Mouse (Mus musculus): ENCODE results near the gene Cyld. TPM values are rescaled to one million over a fixed set of nuclear protein-coding genes. Genes with fewer than 3 reads are reported as not detected.
A peak's percentile ranks its signal among the peaks of the same experiment; 100 is the strongest.
"Not testable (repeated sequence)": the region's sequence is repeated elsewhere in the genome, so short reads cannot be mapped to it uniquely, and the experiment has no call there.

The Cyld gene
- polyA plus RNA-seq, 1 experiment from 2014 or later = 15.4 TPM

GRCm38 (mm10) chr8:88771241-88771640, 74.4 kb downstream of the Cyld start:
- no peaks in the 10 kb centered on the region; the same call in 1 of the 2 replicates for H3K4me1 ChIP-seq
- H3K36me3 ChIP-seq = no peaks in the 10 kb centered on the region
- no peak overlapping the region for H3K9ac ChIP-seq
- ATAC-seq (ENCODE audit: low FRiP score, low read depth) = no peak
- H3K9me3 ChIP-seq = peaks cover 22% of the 10 kb centered on the region
- WGBS = 78% methylated on average over 7 of the region's 7 CpGs
- H3K4me2 ChIP-seq (replicated peaks) = no peak overlapping the region
- no peak overlapping the region for H3K27ac ChIP-seq
- no peak overlapping the region for H3K4me3 ChIP-seq
- peaks cover 9% of the 10 kb centered on the region for H3K27me3 ChIP-seq

GRCm38 (mm10) chr8:88774593-88775297, 77.9 kb downstream of the Cyld start:
- H3K4me1 ChIP-seq = no peaks in the 10 kb centered on the region; the same call in 1 of the 2 replicates
- H3K27me3 ChIP-seq = peaks cover 9% of the 10 kb centered on the region
- peaks cover 8% of the 10 kb centered on the region for H3K9me3 ChIP-seq
- ATAC-seq (ENCODE audit: low FRiP score, low read depth) = no peak
- H3K27ac ChIP-seq = no peak overlapping the region
- WGBS = 66% methylated on average over 19 of the region's 19 CpGs
- H3K4me2 ChIP-seq (replicated peaks) = no peak overlapping the region
- no peak overlapping the region for H3K4me3 ChIP-seq
- no peak overlapping the region for H3K9ac ChIP-seq
- no peaks in the 10 kb centered on the region for H3K36me3 ChIP-seq

- Histone ChIP-seq H3K27ac (no peak overlapping the region), H3K27me3 (peaks cover 11% of the 10 kb centered on the region), H3K4me3 (no peak overlapping the region), H3K4me2 (replicated peaks) (no peak overlapping the region), H3K9me3 (peaks cover 3% of the 10 kb centered on the region), H3K36me3 (no peaks in the 10 kb centered on the region), H3K9ac (no peak overlapping the region), H3K4me1 (no peaks in the 10 kb centered on the region; the same call in 1 of the 2 replicates)
- no peak for ATAC-seq (ENCODE audit: low FRiP score, low read depth)
- WGBS = 79% methylated on average over 7 of the region's 7 CpGs
Measured at GRCm38 (mm10) chr8:88775298-88775646, 78.4 kb downstream of the Cyld start.

GRCm38 (mm10) chr8:88780142-88780541, 83.3 kb downstream of the Cyld start:
- no peaks in the 10 kb centered on the region for H3K36me3 ChIP-seq
- H3K4me3 ChIP-seq = no peak overlapping the region
- no peaks in the 10 kb centered on the region for H3K4me1 ChIP-seq
- H3K4me2 ChIP-seq (replicated peaks) = no peak overlapping the region
- no peaks in the 10 kb centered on the region for H3K9me3 ChIP-seq
- no peak overlapping the region for H3K27ac ChIP-seq
- no peak for ATAC-seq (ENCODE audit: low FRiP score, low read depth)
- WGBS = 75% methylated on average over 3 of the region's 3 CpGs
- peaks cover 9% of the 10 kb centered on the region; the same call in 1 of the 2 replicates for H3K27me3 ChIP-seq
- no peak overlapping the region for H3K9ac ChIP-seq

GRCm38 (mm10) chr8:88781283-88781682, 84.5 kb downstream of the Cyld start:
- ATAC-seq (ENCODE audit: low FRiP score, low read depth) = no peak
- no peak overlapping the region for H3K27ac ChIP-seq
- 74% methylated on average over 5 of the region's 5 CpGs for WGBS
- H3K27me3 ChIP-seq = 0 out of 2 replicates have a peak, but pooled peaks cover 5% of the 10 kb centered on the region
- no peaks in the 10 kb centered on the region for H3K9me3 ChIP-seq
- H3K4me2 ChIP-seq (replicated peaks) = no peak overlapping the region
- H3K4me3 ChIP-seq = no peak overlapping the region
- no peak overlapping the region for H3K9ac ChIP-seq
- no peaks in the 10 kb centered on the region for H3K36me3 ChIP-seq
- H3K4me1 ChIP-seq = no peaks in the 10 kb centered on the region

GRCm38 (mm10) chr8:88783722-88784121, 86.9 kb downstream of the Cyld start:
- Histone ChIP-seq H3K4me1 (no peaks in the 10 kb centered on the region), H3K36me3 (no peaks in the 10 kb centered on the region), H3K9me3 (no peaks in the 10 kb centered on the region), H3K4me2 (replicated peaks) (no peak overlapping the region), H3K27me3 (0 out of 2 replicates have a peak, but pooled peaks cover 5% of the 10 kb centered on the region), H3K27ac (no peak overlapping the region), H3K9ac (no peak overlapping the region), H3K4me3 (no peak overlapping the region)
- ATAC-seq (ENCODE audit: low FRiP score, low read depth) = no peak
- WGBS = 84% methylated on average over 1 of the region's 1 CpGs

GRCm38 (mm10) chr8:88788335-88788734, 91.5 kb downstream of the Cyld start:
- not testable (repeated sequence) for H3K4me2 ChIP-seq (replicated peaks)

GRCm38 (mm10) chr8:88792691-88793323, 96.0 kb downstream of the Cyld start:
- H3K27ac ChIP-seq = no peak overlapping the region
- H3K4me3 ChIP-seq = no peak overlapping the region
- H3K9ac ChIP-seq = peak overlapping the region; percentile 25; the same call in 1 of the 2 replicates
- no peak for ATAC-seq (ENCODE audit: low FRiP score, low read depth)
- H3K4me2 ChIP-seq (replicated peaks) = no peak overlapping the region
- WGBS = 69% methylated on average over 8 of the region's 8 CpGs
- no peaks in the 10 kb centered on the region for H3K36me3 ChIP-seq
- no peaks in the 10 kb centered on the region for H3K9me3 ChIP-seq
- no peaks in the 10 kb centered on the region for H3K27me3 ChIP-seq
- 0 out of 2 replicates have a peak, but pooled peaks cover 4% of the 10 kb centered on the region for H3K4me1 ChIP-seq

More at GRCm38 (mm10) chr8:88788335-88788734, 91.5 kb downstream of the Cyld start:
- not testable (repeated sequence) for ATAC-seq (ENCODE audit: low FRiP score, low read depth); H3K27me3 ChIP-seq; H3K9ac ChIP-seq; H3K36me3 ChIP-seq; H3K4me3 ChIP-seq; H3K27ac ChIP-seq; H3K4me1 ChIP-seq; H3K9me3 ChIP-seq
- 71% methylated on average over 3 of the region's 3 CpGs for WGBS

- Histone ChIP-seq H3K4me1 (0 out of 2 replicates have a peak, but pooled peaks cover 4% of the 10 kb centered on the region), H3K9ac (no peak overlapping the region), H3K27ac (no peak overlapping the region), H3K27me3 (no peaks in the 10 kb centered on the region), H3K4me2 (replicated peaks) (no peak overlapping the region), H3K9me3 (no peaks in the 10 kb centered on the region), H3K4me3 (no peak overlapping the region), H3K36me3 (no peaks in the 10 kb centered on the region)
- ATAC-seq (ENCODE audit: low FRiP score, low read depth) = no peak
- WGBS = 80% methylated on average over 9 of the region's 9 CpGs
Measured at GRCm38 (mm10) chr8:88793324-88793722, 96.5 kb downstream of the Cyld start.

GRCm38 (mm10) chr8:88793746-88794614, 97.2 kb downstream of the Cyld start:
- H3K4me2 ChIP-seq (replicated peaks) = no peak overlapping the region
- H3K27ac ChIP-seq = no peak overlapping the region
- H3K9me3 ChIP-seq = no peaks in the 10 kb centered on the region
- no peaks in the 10 kb centered on the region for H3K27me3 ChIP-seq
- H3K4me3 ChIP-seq = no peak overlapping the region
- ATAC-seq (ENCODE audit: low FRiP score, low read depth) = no peak
- WGBS = 88% methylated on average over 24 of the region's 24 CpGs
- no peak overlapping the region for H3K9ac ChIP-seq
- no peaks in the 10 kb centered on the region for H3K36me3 ChIP-seq
- 0 out of 2 replicates have a peak, but pooled peaks cover 4% of the 10 kb centered on the region for H3K4me1 ChIP-seq

GRCm38 (mm10) chr8:88794615-88794907, 97.7 kb downstream of the Cyld start:
- no peak overlapping the region for H3K27ac ChIP-seq
- H3K27me3 ChIP-seq = no peaks in the 10 kb centered on the region
- H3K36me3 ChIP-seq = no peaks in the 10 kb centered on the region
- no peak overlapping the region for H3K9ac ChIP-seq
- 76% methylated on average over 7 of the region's 7 CpGs for WGBS
- no peaks in the 10 kb centered on the region for H3K9me3 ChIP-seq
- H3K4me2 ChIP-seq (replicated peaks) = no peak overlapping the region
- no peak overlapping the region for H3K4me3 ChIP-seq
- no peak for ATAC-seq (ENCODE audit: low FRiP score, low read depth)
- 0 out of 2 replicates have a peak, but pooled peaks cover 4% of the 10 kb centered on the region for H3K4me1 ChIP-seq

- Histone ChIP-seq H3K4me1 (0 out of 2 replicates have a peak, but pooled peaks cover 4% of the 10 kb centered on the region), H3K27me3 (no peaks in the 10 kb centered on the region), H3K9me3 (no peaks in the 10 kb centered on the region), H3K4me3 (no peak overlapping the region), H3K36me3 (no peaks in the 10 kb centered on the region), H3K9ac (no peak overlapping the region), H3K4me2 (replicated peaks) (no peak overlapping the region), H3K27ac (no peak overlapping the region)
- 91% methylated on average over 5 of the region's 5 CpGs for WGBS
- no peak for ATAC-seq (ENCODE audit: low FRiP score, low read depth)
Measured at GRCm38 (mm10) chr8:88795896-88796295, 99.1 kb downstream of the Cyld start.
